Mouse (Mus musculus): Measurements from ENCODE around the gene Pi4ka. TPM values are rescaled to one million over a fixed set of nuclear protein-coding genes. Genes with fewer than 3 reads are reported as not detected.

Pi4ka gene
- total RNA-seq, 1 experiment from 2014 or later, result 68.1 TPM

DNA sequence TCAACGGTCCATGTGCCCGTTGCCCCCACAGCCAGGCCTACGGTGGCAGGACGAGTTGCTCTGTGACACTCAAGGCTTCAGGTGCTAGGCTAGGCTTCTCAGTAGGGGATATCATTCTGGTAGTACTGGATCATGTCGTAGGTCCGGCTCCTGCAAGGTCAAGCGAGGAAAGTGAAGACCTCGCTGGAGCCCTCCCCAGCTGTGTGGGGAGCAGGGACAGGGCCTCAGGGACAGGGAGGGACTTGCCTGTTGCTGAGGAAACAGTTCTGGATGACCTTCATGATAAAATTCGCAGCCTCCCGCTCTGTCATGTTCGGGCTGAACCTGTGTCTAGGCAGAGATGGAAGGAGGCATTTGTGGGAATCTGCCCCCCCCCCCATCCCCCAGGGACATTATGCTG is 125.6 kb downstream of the Pi4ka start:
- no peak for ATAC-seq (ENCODE audit: extremely low read depth, insufficient number of reproducible peaks, low FRiP score, poor library complexity, severe bottlenecking)

DNA sequence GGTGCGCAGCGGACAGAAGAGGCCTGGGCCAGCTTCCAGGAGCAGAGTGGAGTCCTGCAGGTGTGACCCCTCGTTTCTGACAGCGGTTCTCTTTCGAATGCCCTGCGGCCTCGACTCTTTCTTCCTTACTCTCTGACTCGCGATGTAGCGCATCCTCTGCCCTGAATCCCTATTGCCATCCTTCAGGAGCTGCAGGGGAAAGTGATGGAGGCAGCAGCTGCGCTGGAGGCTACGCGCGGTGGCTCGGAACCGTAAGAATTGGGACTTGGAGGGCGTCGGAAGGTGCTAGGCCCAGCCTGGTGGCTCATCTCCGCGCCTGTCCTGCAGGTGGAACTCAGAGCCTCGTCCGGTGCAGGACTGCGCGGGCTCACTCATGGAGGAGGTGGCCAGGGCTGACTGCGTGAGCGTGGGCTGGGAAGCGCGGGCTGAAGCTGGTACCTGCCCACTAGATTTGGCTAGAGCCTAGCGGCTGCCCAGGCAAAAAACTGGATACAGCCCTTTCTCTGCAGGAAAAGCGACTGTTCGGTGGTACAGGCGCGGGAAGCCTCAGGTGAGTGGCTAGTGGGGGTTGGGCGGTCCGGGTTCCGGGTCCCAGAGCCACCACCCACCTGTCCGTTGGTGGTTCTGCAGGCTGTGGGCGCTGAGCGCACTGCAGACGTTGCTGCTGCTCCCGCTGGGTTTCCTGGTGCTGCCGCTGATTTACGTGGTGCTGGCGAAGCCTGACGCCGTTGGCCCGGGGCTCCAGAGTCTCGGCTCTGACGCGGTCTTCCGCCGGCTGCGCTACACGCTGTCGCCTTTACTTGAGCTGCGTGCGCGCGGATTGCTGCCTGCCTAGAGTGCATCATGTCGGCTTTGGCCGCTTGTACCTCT is 128.5 kb downstream of the Pi4ka start:
- 0 out of 2 replicates have a peak, but pooled peaks have one; percentile 14 for ATAC-seq (ENCODE audit: extremely low read depth, insufficient number of reproducible peaks, low FRiP score, poor library complexity, severe bottlenecking)

DNA sequence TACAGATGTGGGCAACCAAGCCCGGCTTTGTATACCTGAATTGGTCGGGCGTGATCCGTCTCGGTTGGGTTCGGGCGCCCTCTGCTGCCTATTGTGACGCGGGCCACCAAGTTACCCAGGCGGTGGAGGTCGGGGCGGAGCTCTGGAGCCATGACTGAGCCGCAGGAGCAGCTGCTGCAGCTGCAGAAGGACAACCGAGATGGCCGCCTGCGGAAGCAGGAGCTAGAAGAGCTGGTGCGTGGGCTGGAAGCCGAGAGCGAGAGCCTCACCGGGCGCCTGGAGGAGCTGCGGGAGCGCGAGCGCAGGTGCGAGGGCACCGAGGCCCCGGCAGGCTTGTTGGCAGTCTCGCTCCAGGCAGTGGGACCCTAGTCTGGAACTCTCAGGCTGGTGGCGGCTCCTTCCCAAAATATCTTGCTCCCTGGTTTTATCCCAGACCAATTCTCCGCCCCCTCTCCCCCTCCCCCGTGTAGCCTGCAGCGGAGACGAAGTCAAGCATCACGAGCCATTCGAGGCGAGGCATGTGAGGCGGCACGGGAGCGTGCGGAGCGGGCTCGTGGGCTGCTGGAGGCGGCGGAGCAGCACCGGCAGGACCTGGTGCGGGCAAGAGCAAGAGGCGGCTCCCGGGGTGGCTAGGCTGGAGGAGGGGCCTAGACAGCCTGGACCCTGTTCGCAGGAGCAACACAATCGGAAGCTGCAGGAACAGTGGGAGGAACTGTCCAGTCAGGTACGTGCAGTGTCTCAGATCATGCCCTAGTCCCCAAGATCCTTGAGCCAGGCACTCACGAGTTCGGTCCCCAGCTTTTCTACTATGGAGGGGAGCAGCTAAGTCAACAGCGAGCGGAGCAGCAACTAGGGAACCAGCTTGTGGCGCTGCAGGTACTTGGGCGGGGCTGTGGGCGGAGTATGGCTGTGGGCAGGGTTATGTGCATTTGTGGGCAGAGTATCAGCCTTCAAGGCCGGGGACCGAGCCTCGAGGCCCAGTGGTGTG is 129.7 kb downstream of the Pi4ka start:
- peak; percentile 91 for ATAC-seq (ENCODE audit: extremely low read depth, insufficient number of reproducible peaks, low FRiP score, poor library complexity, severe bottlenecking)

DNA sequence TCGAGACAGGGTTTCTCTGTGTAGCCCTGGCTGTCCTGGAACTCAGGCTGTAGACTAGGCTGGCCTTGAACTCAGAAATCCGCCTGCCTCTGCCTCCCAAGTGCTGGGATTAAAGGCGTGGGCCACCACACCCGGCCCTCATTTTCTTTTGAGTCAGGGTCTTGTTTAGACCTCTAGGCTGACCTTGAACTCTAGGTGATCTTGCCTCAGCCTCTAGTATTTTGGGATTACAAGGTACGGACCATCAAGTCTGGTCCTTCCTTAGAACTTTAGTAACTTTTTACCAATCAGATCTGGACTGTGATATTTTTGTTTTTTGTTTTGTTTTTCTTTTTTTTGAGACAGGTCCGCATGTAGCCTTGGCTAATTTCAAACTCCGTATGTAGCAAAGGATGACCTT is 130.4 kb downstream of the Pi4ka start, which contains the start of gene Tmem191c:
Tmem191c (plus strand) TSS at position 357 of the 400 bp plus-strand sequence.
- no peak for ATAC-seq (ENCODE audit: extremely low read depth, insufficient number of reproducible peaks, low FRiP score, poor library complexity, severe bottlenecking)

DNA sequence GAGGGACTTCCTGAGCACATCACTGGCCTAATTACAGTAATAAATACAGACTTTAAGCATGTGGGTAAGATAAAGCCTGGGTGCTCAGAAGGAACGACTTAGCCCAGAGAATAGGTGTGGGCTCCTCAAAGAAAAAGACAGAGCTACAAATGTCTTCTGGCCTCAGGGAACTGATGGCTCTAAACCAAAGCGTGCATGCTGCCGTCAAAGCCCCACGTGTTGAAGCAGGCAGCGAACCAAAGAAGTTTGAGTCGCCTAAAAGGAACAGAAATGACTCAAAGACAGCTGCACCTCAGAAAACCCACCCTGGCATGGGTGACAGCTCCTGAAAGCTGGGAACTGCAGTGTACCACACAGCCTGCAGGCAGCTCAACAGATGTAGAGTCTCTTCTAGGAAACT is 134.3 kb downstream of the Pi4ka start:
- ATAC-seq (ENCODE audit: extremely low read depth, insufficient number of reproducible peaks, low FRiP score, poor library complexity, severe bottlenecking), result no peak

DNA sequence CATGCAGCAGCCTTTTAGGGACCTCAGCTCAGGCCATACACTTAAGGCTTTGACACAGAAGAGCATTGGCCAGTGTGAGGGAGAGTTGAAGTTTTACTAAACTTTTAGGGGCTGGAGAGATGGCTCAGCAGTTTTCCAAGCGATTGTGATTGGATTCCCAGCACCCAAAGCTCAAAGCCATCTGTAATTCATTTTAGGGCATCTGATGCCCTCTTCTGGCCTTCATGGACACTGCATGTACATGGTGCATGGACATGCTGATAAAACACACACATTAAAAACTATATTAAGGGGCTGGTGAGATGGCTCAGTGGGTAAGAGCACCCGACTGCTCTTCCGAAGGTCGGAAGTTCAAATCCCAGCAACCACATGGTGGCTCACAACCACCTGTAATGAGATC is 135.0 kb downstream of the Pi4ka start:
- ATAC-seq (ENCODE audit: extremely low read depth, insufficient number of reproducible peaks, low FRiP score, poor library complexity, severe bottlenecking), result no peak

DNA sequence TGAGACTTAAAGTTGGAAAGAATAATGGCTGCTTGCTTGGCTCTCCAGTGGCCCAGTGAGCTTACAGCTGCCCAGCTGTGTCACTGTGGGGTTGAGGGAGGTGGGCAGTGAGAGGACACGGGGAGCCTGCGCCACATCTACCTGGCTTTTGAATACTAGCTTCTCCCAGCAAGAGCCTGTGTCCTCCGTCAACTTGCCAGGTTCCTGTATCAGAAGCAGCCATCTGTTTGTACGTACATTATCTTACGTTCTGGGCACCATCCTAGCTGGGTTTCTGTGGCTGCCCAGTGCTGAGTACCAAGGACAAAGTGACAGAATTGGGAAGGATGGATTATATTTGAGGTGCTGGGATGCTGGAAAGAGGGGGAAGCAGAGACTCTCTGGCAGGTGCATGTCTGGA is 136.2 kb downstream of the Pi4ka start:
- no peak for ATAC-seq (ENCODE audit: extremely low read depth, insufficient number of reproducible peaks, low FRiP score, poor library complexity, severe bottlenecking)

DNA sequence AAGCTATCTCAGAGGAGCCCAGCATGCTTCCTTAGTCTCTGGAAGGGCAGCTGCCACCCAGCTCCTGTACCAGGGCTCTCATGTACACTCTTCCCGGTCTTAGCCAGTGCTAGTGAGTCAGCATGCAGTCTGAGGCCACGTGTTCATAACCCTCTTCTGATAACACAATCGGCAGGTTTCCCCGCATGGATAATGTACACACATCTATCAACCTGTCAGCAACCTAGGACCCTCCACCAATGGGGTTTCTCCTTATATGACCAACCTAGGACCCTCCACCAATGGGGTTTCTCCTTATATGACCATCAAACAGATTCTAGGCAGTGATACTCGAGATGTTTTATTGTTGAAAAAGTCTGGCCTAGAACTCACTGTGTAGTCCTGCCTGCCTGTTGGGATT is 138.2 kb downstream of the Pi4ka start:
- ATAC-seq (ENCODE audit: extremely low read depth, insufficient number of reproducible peaks, low FRiP score, poor library complexity, severe bottlenecking), result no peak

DNA sequence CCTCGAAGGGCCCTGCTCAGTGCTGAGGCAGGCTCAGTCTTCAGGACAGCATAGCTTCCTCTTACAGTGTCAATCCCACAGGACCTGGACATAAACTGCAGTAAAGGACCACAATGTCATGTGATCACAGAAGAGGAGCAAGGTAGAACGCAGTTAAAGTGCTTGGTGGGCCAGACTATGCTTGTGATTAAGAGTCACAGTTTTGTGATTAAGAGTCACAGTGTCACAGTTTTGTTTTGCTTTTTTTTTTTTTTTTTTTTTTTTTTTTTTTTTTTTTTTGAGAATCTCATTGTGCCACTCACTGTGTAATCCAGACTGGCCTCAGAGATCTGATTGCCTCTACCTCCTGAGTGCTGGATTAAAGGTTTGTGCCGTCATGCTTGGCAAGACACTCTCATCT is 140.0 kb downstream of the Pi4ka start:
- no peak for ATAC-seq (ENCODE audit: extremely low read depth, insufficient number of reproducible peaks, low FRiP score, poor library complexity, severe bottlenecking)

DNA sequence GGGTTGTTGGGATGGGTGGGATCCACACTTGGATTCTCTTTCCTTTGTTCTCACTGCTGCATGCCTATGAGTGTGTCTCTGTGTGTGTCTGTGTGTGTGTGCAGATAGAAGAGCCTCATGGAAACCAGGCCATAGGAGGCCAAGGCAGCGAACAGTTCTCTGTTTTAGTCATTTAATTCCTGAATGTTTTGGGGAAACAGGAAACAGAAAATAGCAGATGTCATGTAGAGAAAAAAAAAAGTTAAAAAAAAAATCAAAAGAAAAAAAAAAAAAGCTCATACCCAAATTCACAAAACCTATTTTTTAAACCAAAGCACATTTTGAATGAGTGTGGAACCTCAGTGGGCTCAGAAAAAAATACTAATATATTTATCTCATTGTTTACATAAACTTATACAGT is 144.8 kb downstream of the Pi4ka start:
- no peak for ATAC-seq (ENCODE audit: extremely low read depth, insufficient number of reproducible peaks, low FRiP score, poor library complexity, severe bottlenecking)

DNA sequence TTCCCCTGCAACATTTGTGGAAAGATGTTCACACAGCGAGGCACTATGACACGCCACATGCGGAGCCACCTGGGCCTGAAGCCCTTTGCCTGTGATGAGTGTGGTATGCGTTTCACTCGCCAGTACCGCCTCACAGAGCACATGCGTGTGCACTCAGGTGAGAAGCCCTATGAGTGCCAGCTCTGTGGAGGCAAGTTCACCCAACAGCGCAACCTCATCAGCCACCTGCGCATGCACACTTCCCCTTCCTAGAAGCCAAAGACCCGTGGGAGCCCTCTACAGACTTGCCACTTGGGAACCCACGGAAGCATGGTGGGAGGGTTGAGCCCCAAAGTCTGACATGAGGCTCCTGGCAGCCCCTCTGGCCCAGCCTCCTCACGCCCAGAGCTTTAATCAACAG is 147.2 kb downstream of the Pi4ka start:
- no peak for ATAC-seq (ENCODE audit: extremely low read depth, insufficient number of reproducible peaks, low FRiP score, poor library complexity, severe bottlenecking)

DNA sequence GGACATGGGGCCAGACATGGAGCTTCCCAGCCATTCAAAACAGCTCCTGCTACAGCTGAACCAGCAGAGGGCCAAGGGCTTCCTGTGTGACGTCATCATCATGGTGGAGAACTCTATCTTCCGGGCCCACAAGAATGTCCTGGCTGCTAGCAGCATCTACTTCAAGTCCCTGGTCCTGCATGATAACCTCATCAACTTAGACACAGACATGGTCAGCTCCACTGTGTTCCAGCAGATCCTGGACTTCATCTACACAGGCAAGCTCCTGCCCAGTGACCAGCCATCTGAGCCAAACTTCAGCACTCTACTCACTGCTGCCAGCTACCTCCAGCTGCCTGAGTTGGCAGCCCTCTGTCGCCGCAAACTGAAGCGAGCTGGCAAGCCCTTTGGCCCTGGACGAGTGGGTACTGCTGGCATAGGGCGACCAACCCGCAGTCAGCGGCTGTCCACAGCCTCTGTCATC is 148.7 kb downstream of the Pi4ka start:
- ATAC-seq (ENCODE audit: extremely low read depth, insufficient number of reproducible peaks, low FRiP score, poor library complexity, severe bottlenecking), result no peak

DNA sequence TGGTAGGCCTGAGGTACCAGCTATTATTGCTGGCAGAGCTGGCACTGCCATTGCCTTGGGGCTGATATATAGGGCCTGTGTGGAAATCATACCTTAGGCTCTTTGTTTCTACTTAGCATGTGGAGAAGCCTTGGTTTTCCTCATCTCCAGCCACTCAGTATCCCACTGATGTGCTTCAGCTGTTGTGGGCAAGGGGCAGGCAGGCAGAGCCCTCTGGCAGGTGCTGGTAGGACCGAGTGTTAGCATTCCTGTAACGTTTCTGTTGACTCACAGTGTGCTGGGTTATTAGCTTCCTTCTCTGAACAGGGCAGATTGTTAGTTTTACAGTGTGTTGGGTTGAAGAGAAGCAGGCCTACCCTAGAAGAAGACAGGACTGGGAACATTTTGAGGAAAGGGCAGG is 150.8 kb downstream of the Pi4ka start:
- no peak for ATAC-seq (ENCODE audit: extremely low read depth, insufficient number of reproducible peaks, low FRiP score, poor library complexity, severe bottlenecking)

DNA sequence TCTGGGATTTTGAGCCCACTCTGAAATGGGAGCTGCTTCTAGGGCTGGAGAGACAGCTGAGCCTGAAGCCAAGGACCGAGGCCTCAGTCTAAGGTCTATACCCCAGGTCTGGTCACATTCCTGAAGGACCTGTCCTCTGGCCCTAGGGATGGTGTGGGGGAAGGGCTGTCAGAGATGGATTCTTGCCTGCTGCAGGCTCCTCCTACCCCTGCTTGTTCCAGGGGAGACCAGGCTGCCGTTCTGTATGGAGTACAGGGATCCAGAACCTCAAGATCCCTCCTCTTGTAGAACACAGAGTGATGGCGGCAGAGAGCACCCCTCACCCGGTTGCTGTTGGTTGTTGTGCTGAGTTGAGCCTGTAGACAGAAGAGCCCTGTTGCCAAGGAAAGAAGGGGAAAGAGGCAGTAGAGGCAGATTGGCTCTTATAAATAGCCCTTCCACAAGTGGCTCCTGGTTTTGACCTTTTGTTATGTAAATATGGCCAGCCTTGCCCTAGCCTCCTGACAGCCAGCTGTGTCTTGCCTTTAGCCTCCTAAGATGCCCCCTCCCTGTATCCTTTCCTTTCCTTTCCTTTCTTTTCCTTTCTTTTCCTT is 152.0 kb downstream of the Pi4ka start:
- no peak for ATAC-seq (ENCODE audit: extremely low read depth, insufficient number of reproducible peaks, low FRiP score, poor library complexity, severe bottlenecking)

DNA sequence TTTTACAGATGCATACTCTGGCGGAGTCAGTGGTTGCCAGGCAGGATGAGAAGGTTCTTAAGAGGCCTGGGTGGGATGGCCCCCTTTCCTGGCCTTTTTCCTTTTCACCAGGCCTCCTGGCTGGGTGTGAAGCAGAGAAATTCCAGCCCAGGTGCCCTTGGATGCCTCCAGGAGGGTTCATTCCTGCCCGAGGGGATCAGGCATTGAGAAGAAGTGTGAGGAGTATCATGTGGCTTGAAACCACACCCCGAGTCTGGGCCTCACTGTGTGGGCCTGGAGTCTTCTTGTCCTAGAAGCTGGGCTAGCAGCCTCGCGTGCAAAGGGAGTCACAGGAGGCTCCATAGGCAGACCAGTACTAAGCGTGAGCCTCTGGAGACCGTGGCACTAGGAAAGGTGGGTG is 153.3 kb downstream of the Pi4ka start:
- ATAC-seq (ENCODE audit: extremely low read depth, insufficient number of reproducible peaks, low FRiP score, poor library complexity, severe bottlenecking), result no peak

DNA sequence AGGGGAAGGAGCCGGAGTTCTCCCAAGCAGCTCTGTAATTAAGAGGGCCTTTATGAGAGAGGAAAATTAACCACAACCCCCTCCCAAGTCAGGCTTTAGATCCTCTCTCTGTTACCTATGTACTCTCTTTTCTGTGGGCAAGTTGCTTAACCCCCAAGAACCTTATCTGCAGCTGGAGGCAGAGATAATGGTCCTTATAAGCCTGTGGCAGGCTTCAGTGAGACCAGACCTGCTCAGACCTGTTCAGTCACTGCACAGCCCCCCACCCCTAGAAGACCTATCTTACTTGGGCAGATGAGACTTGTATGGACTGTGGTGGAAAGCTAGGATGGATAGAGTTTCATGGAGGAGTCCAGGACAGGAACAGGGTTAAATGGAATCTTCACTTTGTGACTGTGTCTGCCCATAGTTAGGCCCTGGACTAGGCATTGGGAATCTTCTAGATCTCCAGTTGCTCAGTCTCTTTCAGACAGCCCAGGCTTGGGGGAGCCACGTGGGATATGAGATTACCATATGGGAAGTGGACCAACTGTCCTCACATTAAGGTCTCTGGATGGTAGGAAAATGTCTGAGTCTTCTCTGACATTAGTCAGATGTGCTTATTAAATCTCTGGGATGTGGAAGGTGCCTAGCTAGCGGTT is 153.9 kb downstream of the Pi4ka start:
- ATAC-seq (ENCODE audit: extremely low read depth, insufficient number of reproducible peaks, low FRiP score, poor library complexity, severe bottlenecking), result no peak

DNA sequence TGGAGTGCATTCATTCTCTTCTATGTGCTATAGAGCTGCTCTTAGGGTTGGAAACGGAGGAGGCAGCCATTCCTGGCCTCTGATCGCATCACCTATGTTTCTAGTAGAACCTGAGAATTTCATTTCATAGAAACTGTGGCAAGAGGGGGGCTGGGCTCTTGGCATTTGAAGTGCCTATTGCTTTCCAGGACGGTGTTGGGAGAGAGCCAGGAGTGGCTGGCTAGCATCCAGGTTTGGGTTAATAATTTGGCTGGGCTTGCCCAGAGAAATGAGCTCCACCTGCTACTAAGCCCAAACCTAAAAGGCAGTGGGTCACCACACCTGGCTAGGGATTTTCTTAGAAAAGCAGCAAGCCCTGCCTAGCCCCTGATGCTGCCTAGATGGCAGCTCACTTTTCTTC is 154.6 kb downstream of the Pi4ka start:
- no peak for ATAC-seq (ENCODE audit: extremely low read depth, insufficient number of reproducible peaks, low FRiP score, poor library complexity, severe bottlenecking)

DNA sequence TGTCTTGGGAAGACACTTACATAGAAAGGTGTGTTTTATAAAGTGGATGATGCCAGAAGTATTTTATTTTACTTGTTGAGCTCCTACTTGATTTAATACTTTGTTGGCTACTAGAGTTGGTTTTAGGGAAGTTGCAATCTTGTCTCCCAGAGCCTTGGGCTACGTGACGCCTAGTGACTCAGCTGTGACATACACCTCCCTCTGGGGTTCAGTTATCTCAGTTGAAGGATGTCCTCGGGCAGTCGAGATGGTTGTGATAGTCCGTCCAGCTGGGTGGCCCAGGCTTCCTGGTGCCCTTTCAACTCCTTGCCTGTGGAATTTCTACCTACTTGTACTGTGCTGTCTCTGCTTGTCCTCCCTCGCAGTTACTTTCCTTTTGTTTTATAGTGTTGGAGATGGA is 157.0 kb downstream of the Pi4ka start:
- no peak for ATAC-seq (ENCODE audit: extremely low read depth, insufficient number of reproducible peaks, low FRiP score, poor library complexity, severe bottlenecking)

DNA sequence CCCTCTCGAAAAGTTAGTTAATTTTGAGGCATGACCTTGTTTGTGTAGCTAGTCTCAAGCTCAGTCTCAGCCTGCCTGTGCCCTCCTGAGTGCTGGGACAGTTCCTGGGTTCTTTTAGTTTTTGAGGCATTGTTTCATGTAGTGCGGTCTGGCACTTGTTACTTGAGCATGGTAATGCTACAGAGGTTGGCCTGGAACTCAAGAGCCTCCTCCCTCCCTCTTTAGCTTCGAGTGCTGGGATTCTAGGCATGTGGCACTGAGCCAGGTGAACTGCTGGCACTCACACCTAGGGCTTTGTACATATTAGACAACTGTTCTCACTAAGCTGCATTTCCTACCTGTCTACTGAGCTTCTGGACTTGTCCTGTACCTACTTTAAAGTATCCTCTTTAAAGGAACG is 158.4 kb downstream of the Pi4ka start:
- ATAC-seq (ENCODE audit: extremely low read depth, insufficient number of reproducible peaks, low FRiP score, poor library complexity, severe bottlenecking), result no peak
